Mouse (Mus musculus) embryo, embryonic 11 days (tissue): ENCODE measurements around the gene Slc17a4.

Experiments used
- DNase-seq: peaks from one replicate; pipeline ENCODE4 v3.0.0-alpha.2; 2015

Slc17a4 gene

DNA sequence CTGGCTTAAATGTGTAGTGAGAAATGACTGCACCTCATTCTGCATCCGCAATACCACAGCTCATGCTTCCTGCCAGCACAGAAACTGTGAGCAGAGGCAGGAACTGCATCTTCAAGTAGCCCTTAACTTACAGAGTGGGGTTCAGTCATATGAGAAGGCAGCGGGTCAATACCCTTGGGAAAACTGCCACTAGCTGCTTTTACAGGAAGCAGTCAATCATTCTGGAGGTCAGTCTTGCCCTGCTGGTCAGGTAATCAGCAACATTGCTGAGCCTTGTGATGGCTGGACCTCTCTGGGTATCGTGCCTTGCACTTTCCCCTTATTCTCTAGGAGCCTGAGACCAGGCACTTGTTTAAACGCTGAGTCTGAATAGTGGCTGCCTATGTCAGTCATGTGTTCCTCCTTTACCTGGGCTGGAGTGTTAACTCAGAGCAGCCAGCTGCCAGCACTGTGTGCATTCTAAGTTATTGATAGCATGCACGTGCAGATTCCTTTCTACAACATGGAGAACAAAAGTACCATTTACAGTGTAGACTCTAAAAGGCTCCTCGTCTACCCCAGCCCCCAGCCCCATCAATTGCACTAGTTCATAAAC lies 25.7 kb downstream of the Slc17a4 start:
- peak; percentile 52 for DNase-seq

DNA sequence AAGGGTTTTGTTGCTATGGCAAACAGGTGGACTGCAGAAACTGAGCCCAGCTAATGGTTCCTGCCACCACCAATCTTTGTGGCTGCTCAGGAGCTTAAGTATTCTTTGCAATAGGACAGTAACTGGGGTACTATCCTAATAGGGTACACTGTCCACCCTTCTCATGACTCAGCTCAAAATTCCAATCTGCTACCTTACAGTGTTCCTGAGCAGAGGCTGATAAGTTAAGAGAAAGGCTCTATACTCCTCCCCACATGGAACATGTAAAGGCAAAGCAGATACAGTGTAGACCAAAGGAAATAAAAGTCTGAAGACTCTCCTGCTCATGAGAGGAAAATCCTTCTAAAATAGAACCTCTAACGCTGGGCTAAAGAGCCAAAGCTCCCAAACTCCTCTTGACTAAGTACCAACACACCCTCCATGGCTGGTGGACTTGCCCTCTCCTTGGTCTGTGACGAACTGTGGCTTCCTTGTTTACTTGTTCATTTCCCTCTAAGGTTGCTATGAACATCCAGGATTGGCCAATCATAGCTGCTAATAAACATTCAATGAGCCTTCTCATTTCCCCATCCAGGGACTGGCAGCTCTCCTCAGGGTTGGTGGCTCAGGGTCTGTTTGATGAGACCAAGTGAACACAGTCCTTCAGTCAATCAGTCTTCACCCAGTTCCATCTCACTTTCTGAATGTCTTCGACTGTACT lies 27.6 kb downstream of the Slc17a4 start:
- no peak for DNase-seq

GRCm38 (mm10) chr13:23885540-23885939 lies 29.3 kb downstream of the Slc17a4 start:
- peak; percentile 41 for DNase-seq

GRCm38 (mm10) chr13:23879636-23880035 lies 35.2 kb downstream of the Slc17a4 start:
- DNase-seq, result no peak

DNA sequence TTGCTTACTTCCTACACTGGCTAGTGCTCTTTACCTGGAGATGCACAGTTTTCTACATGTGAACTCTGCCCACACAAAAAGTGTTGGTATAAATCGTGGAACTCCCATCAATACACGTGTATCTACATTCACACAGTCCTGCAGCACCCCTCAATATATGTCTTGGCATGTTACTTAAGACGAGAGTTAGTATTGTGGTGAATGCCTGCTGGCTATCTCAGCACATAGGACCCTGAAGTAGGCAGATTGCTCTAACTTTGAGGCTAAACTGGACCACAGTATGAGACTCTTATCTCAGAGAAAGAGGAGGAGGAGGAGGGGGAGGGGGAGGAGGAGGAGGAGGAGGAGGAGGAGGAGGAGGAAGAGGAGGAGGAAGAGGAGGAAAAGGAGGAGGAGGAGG lies 35.7 kb downstream of the Slc17a4 start:
- DNase-seq, result no peak

DNA sequence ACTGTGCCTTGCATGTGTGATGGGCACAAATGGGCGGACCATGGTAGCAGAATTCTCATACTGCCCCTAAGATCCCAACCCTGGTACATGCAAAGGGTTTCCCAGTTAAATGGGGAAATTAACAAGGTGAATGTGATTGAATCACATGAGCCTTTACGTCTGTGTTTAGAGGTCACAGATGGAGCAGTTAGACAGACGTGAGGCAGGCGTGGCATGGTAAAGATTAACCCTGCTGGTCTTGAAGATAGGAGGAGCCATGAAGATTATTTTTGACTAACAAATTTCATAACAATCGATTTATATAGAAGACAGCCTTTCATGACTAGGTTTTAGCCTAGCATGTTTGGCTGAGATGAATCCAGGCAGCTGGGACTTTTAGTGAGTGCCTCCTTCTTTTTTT lies 41.7 kb downstream of the Slc17a4 start:
- DNase-seq, result no peak

DNA sequence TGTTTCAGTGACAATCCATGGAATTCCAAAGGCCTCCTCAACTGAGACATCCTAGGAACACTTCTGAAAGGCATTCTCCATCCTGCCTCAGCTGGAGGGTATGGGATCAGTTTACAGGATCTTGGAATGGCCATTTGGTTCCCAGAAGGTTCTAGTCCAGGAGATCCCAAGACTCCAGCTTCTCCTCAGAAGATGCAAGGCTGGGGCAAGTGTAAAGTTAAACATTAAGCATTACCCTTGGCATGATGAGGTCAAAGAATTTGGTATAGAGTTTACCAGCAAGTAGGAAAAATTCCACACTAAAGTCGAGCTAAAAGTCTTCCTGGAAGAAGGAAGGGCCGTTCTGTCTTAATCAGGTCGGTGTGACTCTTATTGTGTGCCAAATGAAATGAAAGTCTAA lies 44.8 kb downstream of the Slc17a4 start:
- DNase-seq, result no peak

DNA sequence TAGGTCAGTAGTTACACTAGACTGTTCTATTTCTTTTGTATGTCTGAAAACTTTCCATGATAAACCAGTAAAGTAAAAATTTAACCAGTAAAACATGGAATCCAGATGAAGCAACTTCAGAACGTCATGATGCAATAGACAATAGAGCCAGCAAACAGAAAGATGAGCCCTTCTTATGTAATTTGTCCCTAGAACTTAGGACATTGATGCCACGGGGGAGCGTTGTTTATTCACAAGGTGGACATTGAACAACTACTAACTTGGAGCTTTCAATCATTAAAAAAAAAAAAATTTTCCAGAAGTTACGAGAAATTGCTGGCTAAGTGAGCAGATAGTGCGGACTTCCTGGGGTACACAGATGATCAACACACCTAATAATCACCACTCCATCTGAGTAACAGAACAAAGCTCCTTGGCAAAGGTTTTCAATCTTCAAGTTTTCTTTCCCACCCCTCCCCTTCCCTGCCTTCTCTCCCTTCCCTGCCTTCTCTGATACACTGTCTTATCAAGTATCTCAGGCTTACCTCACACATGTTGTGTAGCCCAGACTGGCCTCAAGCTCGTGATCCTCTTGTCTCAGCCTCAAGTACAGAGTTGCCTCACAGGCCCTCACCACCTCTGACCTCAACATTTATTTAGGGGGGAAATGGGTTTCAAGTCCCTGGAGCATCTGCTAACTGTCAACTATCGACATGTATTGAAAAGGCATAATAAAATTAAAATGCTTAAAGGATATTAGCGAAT lies 45.8 kb downstream of the Slc17a4 start:
- DNase-seq, result no peak

DNA sequence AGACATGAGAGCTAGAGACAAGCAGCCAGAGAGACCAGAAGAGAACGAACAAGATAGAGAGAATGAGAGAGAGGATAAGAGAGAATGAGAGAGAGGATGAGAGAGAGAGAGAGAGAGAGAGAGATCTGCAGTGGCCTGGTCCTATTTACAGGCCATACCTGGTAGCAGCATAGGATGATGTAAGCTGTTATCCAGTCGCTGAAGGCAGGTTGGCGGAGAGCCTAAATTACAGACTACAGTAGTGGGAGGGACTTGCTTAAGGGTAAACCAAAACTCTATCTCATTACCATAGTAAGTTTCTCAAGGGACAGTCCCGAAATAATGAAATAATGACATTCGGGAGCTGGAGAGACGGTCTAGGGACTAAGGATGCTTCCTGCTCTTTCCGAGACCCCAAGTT lies 47.4 kb downstream of the Slc17a4 start, which contains the start of gene Slc17a1:
Gene Slc17a1, plus strand, starts transcription at position 346 of the 400 bp plus-strand sequence.
- DNase-seq, result no peak

DNA sequence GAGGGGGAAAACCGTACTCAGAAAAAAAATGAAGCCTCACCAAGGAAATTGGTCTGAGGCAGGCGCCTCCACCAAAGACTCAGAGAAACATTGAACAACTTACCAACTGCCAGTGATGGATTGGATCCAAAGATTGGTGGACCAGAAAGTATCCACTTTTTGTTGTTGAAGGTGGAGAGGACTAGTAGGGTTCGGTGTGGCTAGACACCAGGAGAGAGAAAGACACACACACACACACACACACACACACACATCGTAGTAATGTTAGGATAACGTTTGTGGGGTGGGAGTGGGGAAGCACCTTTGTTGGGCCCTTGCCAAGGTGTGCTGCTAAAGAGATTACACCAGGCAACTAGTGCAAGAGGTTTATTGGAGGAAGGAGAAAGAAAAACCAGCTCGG lies 47.8 kb downstream of the Slc17a4 start:
- no peak for DNase-seq

- DNase-seq, result peak; percentile 5
Measured at GRCm38 (mm10) chr13:23866086-23866710, 48.6 kb downstream of the Slc17a4 start.

DNA sequence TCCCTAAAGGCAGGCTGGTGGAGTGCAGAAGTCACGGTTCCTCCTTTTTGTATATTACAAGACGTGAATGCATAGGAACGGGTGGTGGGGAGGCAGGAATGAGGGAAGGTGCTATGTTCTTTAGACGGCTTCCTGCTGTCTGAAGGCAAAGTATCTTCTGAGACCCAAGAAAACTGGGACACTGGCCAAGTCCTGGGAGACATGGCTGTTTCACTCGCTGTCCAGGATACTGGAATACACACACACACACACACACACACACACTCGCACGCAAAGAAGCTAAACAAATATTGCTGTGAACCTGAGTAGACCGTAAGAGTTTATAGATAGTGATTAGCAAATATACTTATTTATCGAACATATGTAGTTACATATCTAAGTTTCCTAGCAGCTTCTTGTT lies 50.1 kb downstream of the Slc17a4 start:
- no peak for DNase-seq

GRCm38 (mm10) chr13:23861815-23862214 lies 53.0 kb downstream of the Slc17a4 start:
- DNase-seq, result no peak

DNA sequence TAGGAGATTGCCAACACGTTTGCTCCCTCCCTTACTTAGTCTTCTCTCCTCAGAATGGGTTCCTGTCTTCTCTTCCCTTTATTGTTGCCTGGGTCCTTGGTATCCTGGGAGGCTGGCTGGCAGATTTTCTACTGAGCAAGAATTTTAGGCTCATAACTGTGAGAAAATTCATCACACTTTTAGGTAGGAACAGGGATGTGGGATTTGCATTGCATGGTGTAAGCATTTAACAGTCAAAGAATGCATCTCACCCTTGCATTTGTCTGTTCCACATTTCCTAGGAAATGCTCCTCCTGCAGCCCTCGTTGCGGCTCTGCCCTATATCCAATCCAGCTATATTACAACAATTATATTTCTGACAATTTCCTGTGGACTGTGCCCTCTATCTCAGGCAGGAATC lies 58.4 kb downstream of the Slc17a4 start:
- DNase-seq, result no peak

DNA sequence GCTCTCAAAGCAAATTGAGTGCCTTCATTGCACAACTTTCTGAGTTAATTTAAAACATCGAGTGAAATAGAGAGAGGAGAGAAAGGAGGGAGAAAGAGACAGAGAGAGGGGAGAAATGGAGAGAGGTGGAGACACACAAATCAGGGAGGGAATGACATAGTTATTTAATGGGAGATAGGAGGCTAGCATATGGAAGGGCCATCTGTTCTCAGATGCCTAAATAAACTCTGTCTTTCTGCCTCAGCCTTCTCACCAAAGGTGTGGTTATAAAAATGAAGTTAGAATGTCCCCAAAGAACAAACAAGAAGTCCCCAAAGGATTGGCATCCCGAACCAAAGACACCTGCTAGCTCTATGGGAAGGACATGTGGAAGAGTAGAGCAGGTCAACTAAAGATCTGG lies 65.5 kb downstream of the Slc17a4 start:
- DNase-seq, result no peak
